Mouse (Mus musculus) hindbrain, embryonic 12.5 days (tissue): ENCODE data around the gene Rbfox3. TPM values are rescaled to one million over a fixed set of nuclear protein-coding genes. Genes with fewer than 3 reads are reported as not detected.

Experiments
- ATAC-seq: fragments of 200-750 bp; cut with Nextera tagmentation; 2 replicates; pipeline ENCODE4 v1.8.0; 2017; ENCODE audit warnings: moderate TSS enrichment; ENCODE audit not compliant: low FRiP score
- H3K27ac ChIP-seq: fragments of 300-500 bp; sonication (generic); 2 replicates; pipeline ENCODE4 v1.5.1; 2016; ENCODE audit warnings: mild to moderate bottlenecking
- H3K27me3 ChIP-seq: fragments of 300-500 bp; sonication (generic); 2 replicates; pipeline ENCODE4 v1.6.1; 2016; ENCODE audit warnings: mild to moderate bottlenecking
- H3K36me3 ChIP-seq: fragments of 300-500 bp; sonication (generic); 2 replicates; pipeline ENCODE4 v1.6.1; 2016; ENCODE audit warnings: mild to moderate bottlenecking
- H3K4me1 ChIP-seq: fragments of 300-500 bp; sonication (generic); 2 replicates; pipeline ENCODE4 v1.6.1; 2016
- H3K4me2 ChIP-seq: fragments of 300-500 bp; sonication (generic); replicated peaks from 2 replicates; pipeline ENCODE4 v1.6.1; 2016; ENCODE audit warnings: mild to moderate bottlenecking
- H3K4me3 ChIP-seq: fragments of 300-500 bp; sonication (generic); 2 replicates; pipeline ENCODE4 v1.5.1; 2016; ENCODE audit warnings: mild to moderate bottlenecking
- H3K9ac ChIP-seq: fragments of 300-500 bp; sonication (generic); 2 replicates; pipeline ENCODE4 v1.6.1; 2016; ENCODE audit warnings: mild to moderate bottlenecking, moderate library complexity
- H3K9me3 ChIP-seq: fragments of 300-500 bp; sonication (generic); replicated peaks from 2 replicates; pipeline ENCODE4 v1.6.1; 2016; ENCODE audit warnings: mild to moderate bottlenecking
- WGBS: fragments of 180-500 bp; shearing (Covaris S2); methylation state at CpG from one replicate; pipeline ENCODE4 v1.1.7; 2016; 5-methylcytosine and 5-hydroxymethylcytosine counted together
- polyA plus RNA-seq: library from polyadenylated mRNA; unstranded; fragments of >200 nt; fragmentation: Nextera tagmentation; extraction: Ambion mirVana; gene quantifications from 2 replicates; pipeline ENCODE4 v1.2.1, GENCODE M21; 2016

The Rbfox3 gene
- polyA plus RNA-seq, 1 experiment from 2014 or later = 26.5 TPM

DNA sequence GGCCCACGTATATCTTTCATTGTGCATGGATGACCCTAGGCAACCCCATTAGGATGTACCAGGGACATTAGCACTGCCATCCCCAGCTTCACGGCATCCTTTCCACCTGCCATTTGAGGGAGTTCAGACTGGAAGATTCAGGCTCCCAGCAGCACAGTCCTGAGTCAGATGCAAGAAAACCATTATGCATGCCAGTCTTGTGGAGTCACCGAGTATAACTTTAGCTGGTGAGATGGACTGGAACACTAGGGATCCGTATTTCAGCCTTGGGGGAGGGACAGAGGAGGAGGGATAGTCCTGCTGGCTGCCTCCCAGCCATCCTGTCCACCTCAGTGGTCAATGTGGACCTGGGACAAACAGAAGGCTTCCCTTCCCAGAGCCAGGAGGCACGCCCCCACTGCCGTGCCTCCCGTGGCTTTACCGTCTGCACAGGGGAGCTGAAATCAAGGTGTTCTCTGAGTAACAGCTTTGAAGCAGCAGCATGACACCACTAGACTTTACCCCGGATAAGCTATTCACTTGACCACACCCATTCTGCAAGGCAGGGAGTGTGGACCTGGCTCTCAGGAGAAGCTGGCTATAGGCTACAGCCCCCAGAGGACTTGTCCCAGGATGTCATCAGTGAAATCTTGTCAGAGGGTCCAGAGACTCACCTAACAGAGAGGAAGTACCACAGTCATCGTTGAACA lies 78.5 kb downstream of the Rbfox3 start:
- Histone ChIP-seq H3K9ac (no peak overlapping the region), H3K36me3 (no peaks in the 10 kb centered on the region), H3K4me3 (no peak overlapping the region), H3K9me3 (no peaks in the 10 kb centered on the region), H3K27me3 (no peaks in the 10 kb centered on the region), H3K4me2 (no peak overlapping the region), H3K27ac (no peak overlapping the region), H3K4me1 (peaks cover 17% of the 10 kb centered on the region)
- 85% methylated on average over 10 of the region's 10 CpGs for WGBS
- ATAC-seq = no peak

DNA sequence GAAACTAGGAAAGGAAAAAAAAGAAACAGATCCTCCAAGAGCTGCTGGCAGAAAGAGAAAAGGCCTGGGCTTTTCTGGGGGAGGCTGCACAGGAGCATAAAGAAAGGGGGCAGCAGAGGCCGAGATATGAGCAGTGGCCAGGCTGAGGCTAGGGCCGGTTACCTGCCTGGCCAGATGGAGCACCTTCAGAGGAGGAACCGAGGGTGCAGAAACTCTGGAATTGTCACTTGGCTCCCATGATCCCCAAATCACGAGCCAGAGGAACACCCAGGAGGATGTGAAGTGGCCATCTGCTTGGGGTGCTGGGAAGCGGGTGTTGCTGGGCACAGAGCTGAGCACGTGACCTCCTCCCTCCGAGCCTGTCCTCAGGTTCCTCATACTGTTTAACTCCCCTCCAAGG lies 79.7 kb downstream of the Rbfox3 start:
- Histone ChIP-seq H3K9ac (no peak overlapping the region), H3K27me3 (no peaks in the 10 kb centered on the region), H3K4me2 (no peak overlapping the region), H3K4me1 (peaks cover 10% of the 10 kb centered on the region), H3K27ac (no peak overlapping the region), H3K9me3 (no peaks in the 10 kb centered on the region), H3K36me3 (no peaks in the 10 kb centered on the region), H3K4me3 (no peak overlapping the region)
- 67% methylated on average over 7 of the region's 7 CpGs for WGBS
- no peak for ATAC-seq

DNA sequence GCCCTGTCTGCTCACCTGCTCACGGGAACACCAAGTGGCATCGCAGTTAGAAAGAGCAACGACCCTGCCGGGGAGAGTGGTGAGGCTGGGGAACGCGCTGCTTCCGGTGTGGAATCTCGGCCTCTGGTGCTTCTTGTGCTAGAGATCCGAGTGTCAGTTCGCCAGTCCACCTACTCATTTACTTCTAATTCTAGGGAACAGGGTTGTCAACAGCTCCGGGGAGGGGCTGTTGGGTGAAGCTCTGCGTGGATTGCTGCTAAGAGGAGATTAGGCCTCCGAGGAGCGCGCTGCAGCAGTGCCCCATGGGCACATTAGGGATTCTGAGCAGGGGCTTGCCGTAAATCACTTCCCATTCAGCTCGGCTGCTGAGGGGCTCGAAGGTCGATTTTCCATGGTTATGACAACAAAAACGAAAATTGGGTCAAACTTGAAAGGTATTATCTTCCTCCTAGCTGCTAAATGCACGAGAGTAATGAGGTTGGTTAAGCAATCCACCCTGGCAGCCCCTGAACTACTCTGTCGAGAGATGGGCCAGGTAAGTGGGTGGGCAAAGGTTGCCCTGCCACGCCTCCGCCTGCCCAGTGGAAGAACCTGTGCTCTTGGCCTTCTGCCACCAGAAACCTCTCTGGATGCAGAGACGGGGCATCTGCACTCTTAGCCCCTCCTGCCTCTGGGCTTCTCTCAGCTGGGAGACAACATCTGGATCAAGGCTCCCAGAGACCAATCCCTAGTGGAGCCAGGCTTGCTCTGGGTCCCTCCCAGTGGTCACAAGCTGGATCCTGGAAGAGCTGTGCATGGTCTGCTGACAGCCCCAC lies 85.9 kb downstream of the Rbfox3 start:
- Histone ChIP-seq H3K9ac (no peak overlapping the region), H3K27me3 (no peaks in the 10 kb centered on the region), H3K36me3 (no peaks in the 10 kb centered on the region), H3K27ac (peak overlapping the region; percentile 8; the same call in 1 of the 2 replicates), H3K4me2 (no peak overlapping the region), H3K4me3 (no peak overlapping the region), H3K9me3 (no peaks in the 10 kb centered on the region), H3K4me1 (peaks cover 12% of the 10 kb centered on the region)
- WGBS = 52% methylated on average over 25 of the region's 25 CpGs
- no peak for ATAC-seq

DNA sequence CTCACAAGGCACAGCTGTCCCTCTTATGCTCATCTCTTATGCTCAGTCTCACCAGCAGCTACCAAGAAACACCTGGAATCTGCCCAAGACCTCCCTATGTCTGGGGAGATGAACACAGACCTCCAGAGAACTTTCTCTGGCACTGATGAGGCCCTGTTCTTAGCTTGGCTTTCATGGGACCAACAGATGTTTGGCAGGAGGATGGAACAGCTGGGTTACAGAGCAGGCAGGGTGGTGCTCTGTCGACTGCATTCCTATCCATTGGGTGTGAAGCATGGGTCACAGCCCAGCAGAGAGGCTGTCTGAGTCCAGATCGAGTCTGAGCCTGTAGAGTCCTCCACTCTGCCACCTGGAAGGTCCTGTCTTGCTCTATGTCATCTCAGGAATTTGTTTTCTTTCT lies 90.0 kb downstream of the Rbfox3 start:
- H3K4me3 ChIP-seq = no peak overlapping the region
- H3K9ac ChIP-seq = no peak overlapping the region
- no peaks in the 10 kb centered on the region for H3K36me3 ChIP-seq
- peaks cover 12% of the 10 kb centered on the region for H3K4me1 ChIP-seq
- 72% methylated on average over 2 of the region's 2 CpGs for WGBS
- ATAC-seq = no peak
- H3K27ac ChIP-seq = no peak overlapping the region
- no peak overlapping the region for H3K4me2 ChIP-seq
- H3K27me3 ChIP-seq = no peaks in the 10 kb centered on the region
- no peaks in the 10 kb centered on the region for H3K9me3 ChIP-seq

DNA sequence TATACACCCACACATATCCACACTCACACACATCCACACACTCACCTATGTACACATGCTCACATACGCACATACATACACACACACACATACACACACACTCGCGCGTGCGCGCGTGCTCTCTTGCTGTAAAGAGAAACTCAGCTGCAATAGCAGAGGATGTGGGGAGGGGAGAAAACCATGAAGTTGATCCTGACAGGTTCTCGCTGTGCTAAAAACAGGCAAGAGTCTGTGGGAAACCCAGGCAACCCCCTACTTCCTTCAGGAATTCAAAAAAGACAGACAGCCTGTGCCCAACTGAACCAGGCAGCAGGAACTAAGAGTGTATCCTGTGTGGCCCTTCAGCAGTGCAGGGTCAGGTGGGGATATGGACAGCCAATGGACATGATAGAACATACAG lies 92.9 kb downstream of the Rbfox3 start:
- H3K9ac ChIP-seq = no peak overlapping the region
- H3K4me3 ChIP-seq = no peak overlapping the region
- whole genome bisulfite sequencing = 97% methylated on average over 8 of the region's 8 CpGs
- no peak for ATAC-seq
- no peak overlapping the region for H3K4me2 ChIP-seq
- peaks cover 16% of the 10 kb centered on the region for H3K4me1 ChIP-seq
- no peak overlapping the region for H3K27ac ChIP-seq
- H3K9me3 ChIP-seq = no peaks in the 10 kb centered on the region
- no peaks in the 10 kb centered on the region for H3K36me3 ChIP-seq
- H3K27me3 ChIP-seq = no peaks in the 10 kb centered on the region

DNA sequence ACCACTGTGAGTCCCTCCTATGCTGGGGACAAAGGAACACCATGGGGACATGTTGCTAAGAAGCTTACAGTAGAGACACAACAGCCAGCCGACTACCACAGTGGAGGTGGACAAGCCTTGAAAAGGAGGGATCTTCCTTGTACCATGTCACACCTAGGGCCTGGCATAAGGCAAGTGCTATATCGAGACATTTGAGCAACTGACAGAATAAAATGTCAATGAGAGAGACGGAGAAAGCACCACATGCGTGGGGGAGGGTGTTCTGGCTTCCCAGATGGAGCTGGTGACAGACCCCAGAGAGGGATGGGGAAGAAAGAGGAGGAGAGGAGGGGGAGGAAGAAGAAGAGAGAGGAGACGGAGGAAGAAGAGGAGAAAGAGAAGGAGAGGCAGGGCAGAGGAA lies 96.3 kb downstream of the Rbfox3 start:
- Histone ChIP-seq H3K27ac (no peak overlapping the region), H3K36me3 (no peaks in the 10 kb centered on the region), H3K4me1 (peaks cover 24% of the 10 kb centered on the region), H3K9me3 (no peaks in the 10 kb centered on the region), H3K4me3 (no peak overlapping the region), H3K9ac (no peak overlapping the region), H3K27me3 (no peaks in the 10 kb centered on the region), H3K4me2 (no peak overlapping the region)
- WGBS = 76% methylated on average over 5 of the region's 5 CpGs
- no peak for ATAC-seq

DNA sequence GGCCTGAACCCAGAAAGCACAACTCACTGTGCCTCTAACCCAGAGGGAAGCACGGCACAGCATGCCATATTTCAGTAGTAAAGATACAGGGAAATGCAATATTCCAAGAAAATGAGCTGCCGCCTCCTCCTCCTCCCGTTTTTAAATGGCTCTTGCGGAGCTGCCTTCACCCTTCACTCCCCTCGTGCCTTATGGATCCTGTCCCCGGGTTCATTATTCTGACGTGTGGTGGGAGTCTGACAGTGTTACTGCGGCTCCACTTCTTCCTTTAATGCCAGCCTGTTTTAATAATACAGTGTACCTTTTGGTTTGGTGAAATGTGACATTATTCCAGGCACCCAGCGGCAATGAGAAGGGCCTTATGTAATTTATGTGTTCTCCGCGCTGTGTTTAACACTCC lies 97.5 kb downstream of the Rbfox3 start:
- Histone ChIP-seq H3K4me3 (no peak overlapping the region), H3K36me3 (no peaks in the 10 kb centered on the region), H3K9ac (0 out of 2 replicates have a peak overlapping the region, but pooled peaks have one; percentile 18), H3K9me3 (no peaks in the 10 kb centered on the region), H3K27me3 (no peaks in the 10 kb centered on the region), H3K4me2 (no peak overlapping the region), H3K27ac (peak overlapping the region; percentile 68), H3K4me1 (peaks cover 24% of the 10 kb centered on the region)
- WGBS = 69% methylated on average over 11 of the region's 11 CpGs
- ATAC-seq = no peak

DNA sequence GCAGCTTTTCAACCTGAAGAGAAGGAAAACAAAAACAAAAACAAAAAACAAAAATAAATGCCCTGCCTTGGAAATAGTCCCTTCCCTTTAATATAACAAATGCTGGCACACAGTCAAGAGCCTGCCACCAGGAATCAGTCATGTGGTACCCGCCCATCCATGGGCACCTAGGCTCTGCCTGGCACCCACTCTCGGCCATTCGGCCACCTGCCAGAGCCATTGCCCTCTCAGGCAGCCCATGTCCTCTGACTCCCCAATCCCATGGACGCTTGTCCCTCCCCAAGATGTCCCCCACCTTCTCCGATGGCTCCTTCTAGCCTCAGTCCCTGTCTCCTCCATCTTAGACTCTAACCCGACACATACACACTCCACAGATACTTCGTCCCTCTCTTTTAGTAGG lies 100.0 kb downstream of the Rbfox3 start:
- peaks cover 35% of the 10 kb centered on the region for H3K4me1 ChIP-seq
- H3K4me2 ChIP-seq = no peak overlapping the region
- no peak overlapping the region for H3K9ac ChIP-seq
- H3K27me3 ChIP-seq = no peaks in the 10 kb centered on the region
- no peaks in the 10 kb centered on the region for H3K9me3 ChIP-seq
- no peak for ATAC-seq
- H3K27ac ChIP-seq = no peak overlapping the region
- WGBS = 91% methylated on average over 7 of the region's 7 CpGs
- no peak overlapping the region for H3K4me3 ChIP-seq
- H3K36me3 ChIP-seq = no peaks in the 10 kb centered on the region

DNA sequence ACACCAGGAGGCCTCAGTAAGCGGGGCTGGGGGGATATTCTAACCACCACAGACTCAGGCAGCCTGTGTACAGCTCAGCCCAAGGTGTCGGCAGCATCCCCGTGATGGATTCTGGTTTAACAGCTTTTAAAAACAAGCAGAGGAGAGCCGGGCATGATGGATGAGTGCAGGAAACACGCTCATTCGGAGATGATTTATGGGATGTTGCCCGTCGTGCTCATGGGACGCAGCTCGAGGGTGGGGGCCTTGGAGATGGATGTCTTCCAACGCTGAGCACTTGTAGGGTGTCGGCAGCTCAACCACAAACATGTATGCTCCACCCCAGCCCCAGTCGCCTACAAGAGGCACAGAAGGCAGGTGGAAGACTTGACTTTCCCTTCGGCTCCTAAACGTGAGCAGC lies 103.9 kb downstream of the Rbfox3 start:
- peak; percentile 29; the same call in 1 of the 2 replicates for ATAC-seq
- H3K4me2 ChIP-seq = no peak overlapping the region
- no peak overlapping the region for H3K27ac ChIP-seq
- H3K36me3 ChIP-seq = no peaks in the 10 kb centered on the region
- WGBS = 56% methylated on average over 15 of the region's 15 CpGs
- no peaks in the 10 kb centered on the region for H3K27me3 ChIP-seq
- no peak overlapping the region for H3K9ac ChIP-seq
- no peaks in the 10 kb centered on the region for H3K9me3 ChIP-seq
- H3K4me3 ChIP-seq = no peak overlapping the region
- H3K4me1 ChIP-seq = peaks cover 21% of the 10 kb centered on the region

DNA sequence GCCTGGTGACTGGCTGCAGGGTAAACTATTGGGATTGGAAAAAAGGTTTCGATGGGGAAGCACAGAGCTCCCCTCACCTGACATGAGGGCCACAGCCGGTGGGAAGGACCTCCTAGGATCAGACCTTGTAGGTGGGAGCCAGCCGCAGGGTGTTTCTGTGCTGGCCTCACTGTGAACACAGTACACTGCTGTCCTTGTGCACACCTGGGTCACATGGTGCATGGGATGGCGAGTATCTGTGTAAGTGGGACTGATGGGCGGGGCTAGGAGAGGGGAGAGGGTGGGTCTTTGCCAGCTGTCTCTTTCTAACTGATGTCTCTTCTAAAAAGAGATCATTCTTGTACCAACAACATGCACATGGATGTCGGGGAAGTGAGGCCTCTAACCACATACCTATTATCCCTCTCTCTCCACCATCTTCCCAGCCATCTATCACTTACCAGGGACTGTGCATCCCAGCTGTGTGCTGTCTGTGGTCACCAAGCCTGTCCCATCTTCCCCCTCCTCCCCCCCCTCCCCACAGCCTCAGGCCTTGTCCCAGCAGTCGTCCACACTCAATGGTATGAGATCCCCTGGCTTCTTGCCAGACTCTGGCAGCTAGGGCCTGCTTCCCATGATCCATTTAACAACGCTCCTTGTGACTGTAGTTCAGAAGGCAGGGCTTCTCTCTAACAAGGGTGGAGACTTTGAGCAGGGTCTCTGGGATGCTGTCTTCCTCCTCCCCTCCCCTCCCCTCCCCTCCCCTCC lies 116.4 kb downstream of the Rbfox3 start:
- Histone ChIP-seq H3K9me3 (no peaks in the 10 kb centered on the region), H3K4me3 (no peak overlapping the region), H3K4me2 (no peak overlapping the region), H3K27me3 (no peaks in the 10 kb centered on the region), H3K9ac (no peak overlapping the region), H3K36me3 (no peaks in the 10 kb centered on the region), H3K4me1 (peaks cover 60% of the 10 kb centered on the region), H3K27ac (peak overlapping the region; percentile 91)
- ATAC-seq = peak; percentile 77
- WGBS = 52% methylated on average over 8 of the region's 8 CpGs

DNA sequence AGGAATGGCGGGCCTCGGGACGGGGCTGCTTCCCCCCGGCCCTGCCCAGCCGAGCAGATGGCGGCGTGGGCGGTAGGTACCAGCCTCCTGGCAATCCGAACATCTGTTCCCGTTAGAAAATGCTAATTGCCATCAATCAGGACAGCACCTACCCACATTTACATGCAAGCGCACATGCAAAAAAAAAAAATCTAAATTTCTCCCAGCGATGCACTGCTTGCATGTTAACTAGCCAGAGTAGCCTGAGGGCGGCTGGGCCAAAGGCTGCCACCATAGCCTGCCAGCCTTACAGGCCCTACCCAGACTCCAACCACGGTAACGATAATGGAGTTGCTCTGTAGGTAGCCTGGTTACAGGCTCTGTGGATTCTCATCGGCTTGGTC lies 117.8 kb downstream of the Rbfox3 start:
- H3K27ac ChIP-seq = peak overlapping the region; percentile 91
- H3K9me3 ChIP-seq = no peaks in the 10 kb centered on the region
- no peak overlapping the region for H3K9ac ChIP-seq
- H3K36me3 ChIP-seq = no peaks in the 10 kb centered on the region
- H3K4me3 ChIP-seq = no peak overlapping the region
- 46% methylated on average over 16 of the region's 16 CpGs for WGBS
- ATAC-seq = peak; percentile 73
- H3K27me3 ChIP-seq = no peaks in the 10 kb centered on the region
- H3K4me1 ChIP-seq = peaks cover 55% of the 10 kb centered on the region
- 0 out of 2 replicates have a peak overlapping the region, but pooled peaks have one; percentile 3 for H3K4me2 ChIP-seq

DNA sequence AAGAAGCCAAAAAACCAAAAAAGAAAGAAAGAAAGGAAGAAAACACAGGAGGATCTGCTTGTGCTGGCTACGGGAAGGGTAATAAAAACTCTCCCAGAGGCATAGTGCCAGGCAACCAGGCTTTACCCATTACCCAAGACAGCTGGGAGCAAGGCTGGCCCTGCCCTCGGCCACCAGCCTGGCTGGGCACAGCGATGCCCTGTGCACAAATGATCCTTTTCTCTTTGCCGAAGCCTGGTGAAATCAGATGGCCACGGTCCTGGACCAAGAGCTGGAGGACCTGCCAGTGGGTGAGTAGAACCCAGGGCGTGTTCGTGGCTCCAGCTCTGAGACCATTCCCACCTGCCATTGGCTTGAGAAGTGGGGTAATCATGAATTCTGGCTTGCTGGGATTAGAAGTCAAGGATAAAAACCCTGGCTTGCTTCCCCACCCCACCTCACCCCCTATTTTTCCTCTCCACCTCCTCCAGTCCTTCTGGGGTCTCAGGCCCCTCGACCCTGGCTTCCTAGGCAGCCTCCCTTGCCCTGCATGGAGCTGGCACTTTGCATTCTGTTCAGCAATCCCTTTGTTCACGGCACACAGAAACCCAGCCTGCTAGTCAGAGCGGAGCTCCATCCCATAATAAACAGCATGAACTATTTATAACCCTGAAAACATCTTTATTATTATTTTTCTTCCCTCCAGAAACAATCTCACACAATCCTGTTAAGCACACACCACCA lies 118.3 kb downstream of the Rbfox3 start:
- Histone ChIP-seq H3K4me3 (no peak overlapping the region), H3K9ac (peak overlapping the region; percentile 42; the same call in 1 of the 2 replicates), H3K27ac (peak overlapping the region; percentile 91), H3K4me2 (peak overlapping the region; percentile 3; the same call in 1 of the 2 replicates), H3K27me3 (no peaks in the 10 kb centered on the region), H3K36me3 (no peaks in the 10 kb centered on the region), H3K9me3 (no peaks in the 10 kb centered on the region), H3K4me1 (peaks cover 52% of the 10 kb centered on the region)
- ATAC-seq = peak; percentile 39
- WGBS = 46% methylated on average over 10 of the region's 10 CpGs
